Mouse (Mus musculus) liver, adult 2 months (tissue): Measurements from ENCODE around the gene Gpatch8.

Source experiments
- CTCF ChIP-seq: fragments of 200-500 bp; IDR thresholded peaks from 2 replicates; pipeline ENCODE4 v1.5.1; 2011; ENCODE audit warnings: low read depth, low read length, control low read depth
- POLR2A ChIP-seq: fragments of 200-500 bp; IDR thresholded peaks from 2 replicates; pipeline ENCODE4 v1.6.1; 2011; ENCODE audit warnings: low read length, control low read depth; ENCODE audit not compliant: insufficient read depth; ENCODE audit errors: extremely low read depth

- no peak for TF ChIP-seq CTCF
- TF ChIP-seq POLR2A = no peak
Observed at GRCm38 (mm10) chr11:102444321-102444720, 111.9 kb downstream of the Gpatch8 start.
